Mouse (Mus musculus): Measurements from ENCODE around the gene Phlpp2. TPM values are rescaled to one million over a fixed set of nuclear protein-coding genes. Genes with fewer than 3 reads are reported as not detected.
A peak's percentile ranks its signal among the peaks of the same experiment; 100 is the strongest.

Phlpp2 gene
- 3.0 TPM for polyA plus RNA-seq (2012; fragmentation: generic; extraction: Trizol)
- long read RNA-seq, experiment 1, partial matches to known transcripts, result 0 of 2 reads
- long read RNA-seq, experiment 1, other reads (novel, unspliced or antisense), result 2 of 2 reads
- long read RNA-seq, experiment 2, partial matches to known transcripts, result 1 of 2 reads
- long read RNA-seq, experiment 2, other reads (novel, unspliced or antisense), result 1 of 2 reads

- H3K79me3 ChIP-seq (ENCODE audit: low read depth), result peaks cover 12% of the 10 kb centered on the region
- H3ac ChIP-seq (ENCODE audit: control insufficient read depth, insufficient read length, low read depth), result peak within 1 kb of the TSS; percentile 90
- no peaks in the 10 kb centered on the region for H3K27me3 ChIP-seq (ENCODE audit: control insufficient read depth, insufficient read depth, insufficient read length)
- peak within 1 kb of the TSS; percentile 72 for H3K4me3 ChIP-seq (ENCODE audit: insufficient read depth, poor library complexity, severe bottlenecking)
- H3K79me2 ChIP-seq (ENCODE audit: control insufficient read depth, insufficient read depth), result peaks cover 41% of the 10 kb centered on the region
- TF ChIP-seq MYOG (IDR thresholded peaks at IDR 0.05; ENCODE audit: control insufficient read depth, extremely low read depth, insufficient read length) (no peak), CEBPB (IDR thresholded peaks at IDR 0.05; ENCODE audit: low read depth) (no peak), CTCF (IDR thresholded peaks at IDR 0.05; ENCODE audit: control insufficient read depth, insufficient read depth, insufficient read length) (peak; percentile 18), MYOD1 (IDR thresholded peaks at IDR 0.05; ENCODE audit: control insufficient read depth, insufficient read length, low read depth) (no peak)
- peaks cover 2% of the 10 kb centered on the region for H3K36me3 ChIP-seq (ENCODE audit: control insufficient read depth, insufficient read depth)
Observed at GRCm38 (mm10) chr8:109868003-109868679, at the start of gene Phlpp2. Gene Phlpp2, plus strand, starts transcription at chr8:109868542.

GRCm38 (mm10) chr8:109823561-109823960 lies 44.8 kb upstream of the Phlpp2 start:
- peaks cover 58% of the 10 kb centered on the region for H3K79me2 ChIP-seq (ENCODE audit: control insufficient read depth, insufficient read depth)

GRCm38 (mm10) chr8:109839822-109840221 lies 28.5 kb upstream of the Phlpp2 start:
- Histone ChIP-seq H3K36me3 (ENCODE audit: control insufficient read depth, insufficient read depth) (peaks cover 55% of the 10 kb centered on the region), H3ac (ENCODE audit: control insufficient read depth, insufficient read length, low read depth) (no peak overlapping the region)
- TF ChIP-seq CTCF (IDR thresholded peaks at IDR 0.05; ENCODE audit: control insufficient read depth, insufficient read depth, insufficient read length) (no peak), CEBPB (IDR thresholded peaks at IDR 0.05; ENCODE audit: low read depth) (no peak), MAX (IDR thresholded peaks at IDR 0.05) (no peak), FOSL1 (IDR thresholded peaks at IDR 0.05; ENCODE audit: insufficient read depth, low read length, poor library complexity, severe bottlenecking) (no peak), MYOG (IDR thresholded peaks at IDR 0.05; ENCODE audit: control insufficient read depth, extremely low read depth, insufficient read length) (no peak), USF1 (IDR thresholded peaks at IDR 0.05; ENCODE audit: low read depth) (no peak), MYOD1 (IDR thresholded peaks at IDR 0.05; ENCODE audit: control insufficient read depth, insufficient read length, low read depth) (no peak)

More at GRCm38 (mm10) chr8:109823561-109823960, 44.8 kb upstream of the Phlpp2 start:
- H3K79me3 ChIP-seq (ENCODE audit: low read depth), result peaks cover 21% of the 10 kb centered on the region
- H3K36me3 ChIP-seq (ENCODE audit: control insufficient read depth, insufficient read depth), result peaks cover 30% of the 10 kb centered on the region
- TF ChIP-seq CTCF (IDR thresholded peaks at IDR 0.05; ENCODE audit: control insufficient read depth, insufficient read depth, insufficient read length) (no peak), FOSL1 (IDR thresholded peaks at IDR 0.05; ENCODE audit: insufficient read depth, low read length, poor library complexity, severe bottlenecking) (no peak)
- H3K27me3 ChIP-seq (ENCODE audit: control insufficient read depth, insufficient read depth, insufficient read length), result no peaks in the 10 kb centered on the region
- H3ac ChIP-seq (ENCODE audit: control insufficient read depth, insufficient read length, low read depth), result no peak overlapping the region
- H3K4me3 ChIP-seq (ENCODE audit: insufficient read depth, poor library complexity, severe bottlenecking), result no peak overlapping the region

GRCm38 (mm10) chr8:109842468-109842867 lies 25.9 kb upstream of the Phlpp2 start:
- H3K79me2 ChIP-seq (ENCODE audit: control insufficient read depth, insufficient read depth), result no peaks in the 10 kb centered on the region
- no peak overlapping the region for H3K4me3 ChIP-seq (ENCODE audit: insufficient read depth, poor library complexity, severe bottlenecking)
- no peak overlapping the region for H3ac ChIP-seq (ENCODE audit: control insufficient read depth, insufficient read length, low read depth)
- no peaks in the 10 kb centered on the region for H3K79me3 ChIP-seq (ENCODE audit: low read depth)
- no peaks in the 10 kb centered on the region for H3K27me3 ChIP-seq (ENCODE audit: control insufficient read depth, insufficient read depth, insufficient read length)
- TF ChIP-seq FOSL1 (IDR thresholded peaks at IDR 0.05; ENCODE audit: insufficient read depth, low read length, poor library complexity, severe bottlenecking), result no peak
- no peak for TF ChIP-seq USF1 (IDR thresholded peaks at IDR 0.05; ENCODE audit: low read depth)
- TF ChIP-seq MAX (IDR thresholded peaks at IDR 0.05), result no peak
- no peak for TF ChIP-seq MYOD1 (IDR thresholded peaks at IDR 0.05; ENCODE audit: control insufficient read depth, insufficient read length, low read depth)
- peaks cover 59% of the 10 kb centered on the region for H3K36me3 ChIP-seq (ENCODE audit: control insufficient read depth, insufficient read depth)

More at GRCm38 (mm10) chr8:109839822-109840221, 28.5 kb upstream of the Phlpp2 start:
- H3K79me2 ChIP-seq (ENCODE audit: control insufficient read depth, insufficient read depth), result no peaks in the 10 kb centered on the region
- H3K79me3 ChIP-seq (ENCODE audit: low read depth), result no peaks in the 10 kb centered on the region
- H3K27me3 ChIP-seq (ENCODE audit: control insufficient read depth, insufficient read depth, insufficient read length), result no peaks in the 10 kb centered on the region
- no peak overlapping the region for H3K4me3 ChIP-seq (ENCODE audit: insufficient read depth, poor library complexity, severe bottlenecking)

- Histone ChIP-seq H3ac (ENCODE audit: control insufficient read depth, insufficient read length, low read depth) (no peak overlapping the region), H3K36me3 (ENCODE audit: control insufficient read depth, insufficient read depth) (peaks cover 71% of the 10 kb centered on the region), H3K79me3 (ENCODE audit: low read depth) (no peaks in the 10 kb centered on the region), H3K79me2 (ENCODE audit: control insufficient read depth, insufficient read depth) (no peaks in the 10 kb centered on the region), H3K4me3 (ENCODE audit: insufficient read depth, poor library complexity, severe bottlenecking) (no peak overlapping the region), H3K27me3 (ENCODE audit: control insufficient read depth, insufficient read depth, insufficient read length) (no peaks in the 10 kb centered on the region)
- TF ChIP-seq CEBPB (IDR thresholded peaks at IDR 0.05; ENCODE audit: low read depth) (no peak), USF1 (IDR thresholded peaks at IDR 0.05; ENCODE audit: low read depth) (no peak)
Observed at GRCm38 (mm10) chr8:109847866-109848265, 20.5 kb upstream of the Phlpp2 start.

- TF ChIP-seq CEBPB (IDR thresholded peaks at IDR 0.05; ENCODE audit: low read depth) (no peak), CTCF (IDR thresholded peaks at IDR 0.05; ENCODE audit: control insufficient read depth, insufficient read depth, insufficient read length) (no peak)
- H3K79me3 ChIP-seq (ENCODE audit: low read depth), result no peaks in the 10 kb centered on the region
- H3K27me3 ChIP-seq (ENCODE audit: control insufficient read depth, insufficient read depth, insufficient read length), result no peaks in the 10 kb centered on the region
- no peaks in the 10 kb centered on the region for H3K79me2 ChIP-seq (ENCODE audit: control insufficient read depth, insufficient read depth)
- H3ac ChIP-seq (ENCODE audit: control insufficient read depth, insufficient read length, low read depth), result no peak overlapping the region
- peaks cover 66% of the 10 kb centered on the region for H3K36me3 ChIP-seq (ENCODE audit: control insufficient read depth, insufficient read depth)
- H3K4me3 ChIP-seq (ENCODE audit: insufficient read depth, poor library complexity, severe bottlenecking), result no peak overlapping the region
Observed at GRCm38 (mm10) chr8:109848981-109849380, 19.4 kb upstream of the Phlpp2 start.

Measured in C2C12 (cell line).